Mouse (Mus musculus): Measurements from ENCODE around the gene Ccdc149.

- TF ChIP-seq POLR2A (IDR thresholded peaks at IDR 0.05; ENCODE audit: borderline replicate concordance, low read depth, low read length), result no peak
- TF ChIP-seq CTCF (IDR thresholded peaks at IDR 0.05; ENCODE audit: low read depth, low read length), result no peak
Measured at GRCm38 (mm10) chr5:52388092-52388749, 83.1 kb downstream of the Ccdc149 start.
